Mouse (Mus musculus): Measurements from ENCODE around the gene Hebp2. TPM values are rescaled to one million over a fixed set of nuclear protein-coding genes. Genes with fewer than 3 reads are reported as not detected.
"Not testable (repeated sequence)": the region's sequence is repeated elsewhere in the genome, so short reads cannot be mapped to it uniquely, and the experiment has no call there.

Gene Hebp2
- 1 to 10 TPM; 2.8 to 3.8 TPM for total RNA-seq (2021)

- peak; percentile 60 to 64 for DNase-seq (ENCODE audit: low spot score in 2 of 2)
- intact Hi-C loops (cut with DNase I) = loop anchor here (5.0 kb wide), 1 partner anchor 296 kb away; no protein-coding TSS in a partner anchor
Observed at GRCm38 (mm10) chr10:18545813-18546235, at the start of gene Hebp2. Gene Hebp2, minus strand, starts transcription at chr10:18546076.

DNA sequence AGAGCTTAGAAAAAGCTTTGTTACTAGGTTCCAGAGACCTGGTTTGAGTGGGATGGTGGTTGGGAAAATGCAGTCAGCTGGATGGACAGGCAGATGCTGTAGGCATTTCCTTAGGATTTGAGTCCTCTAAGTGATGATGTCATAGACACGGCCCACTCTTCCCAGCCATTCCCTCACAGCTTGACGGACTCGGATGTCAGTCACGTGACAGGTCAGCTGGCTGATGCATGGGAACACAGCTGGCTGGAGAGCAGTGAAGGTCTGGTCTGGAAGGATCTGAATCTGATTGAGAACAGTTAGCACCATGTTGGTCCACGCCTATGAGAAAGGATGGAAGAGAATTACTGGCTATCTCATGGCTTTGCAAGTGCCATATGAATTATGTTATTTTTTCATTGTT, 43.6 kb upstream of the Hebp2 start:
- intact Hi-C loops (cut with DNase I) = no loop called here
- no peak for DNase-seq (ENCODE audit: low spot score in 2 of 2)

DNA sequence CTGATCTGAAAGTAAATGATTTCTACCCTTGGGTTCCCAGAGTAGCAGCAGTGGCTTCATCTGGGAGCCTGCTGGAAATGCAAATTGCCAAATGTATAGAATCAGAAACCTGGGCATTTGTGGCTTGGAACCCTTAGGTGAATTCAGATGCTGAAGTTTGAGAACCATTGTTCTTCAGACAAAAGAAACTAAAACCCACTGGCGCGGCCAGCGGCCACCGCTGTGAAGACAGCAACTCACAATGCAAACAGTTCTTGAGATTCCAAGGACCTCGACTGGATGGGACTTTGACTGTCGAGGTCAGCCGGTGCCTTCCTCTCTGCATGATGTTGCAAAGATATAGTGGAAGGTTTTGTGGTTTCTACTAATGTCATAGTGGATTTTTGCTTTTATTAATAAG, 38.3 kb upstream of the Hebp2 start:
- no peak for DNase-seq (ENCODE audit: low spot score in 2 of 2)
- intact Hi-C loops (cut with DNase I) = no loop called here

- intact Hi-C loops (cut with DNase I) = no loop called here
Observed at GRCm38 (mm10) chr10:18572581-18572980, 26.7 kb upstream of the Hebp2 start.

DNA sequence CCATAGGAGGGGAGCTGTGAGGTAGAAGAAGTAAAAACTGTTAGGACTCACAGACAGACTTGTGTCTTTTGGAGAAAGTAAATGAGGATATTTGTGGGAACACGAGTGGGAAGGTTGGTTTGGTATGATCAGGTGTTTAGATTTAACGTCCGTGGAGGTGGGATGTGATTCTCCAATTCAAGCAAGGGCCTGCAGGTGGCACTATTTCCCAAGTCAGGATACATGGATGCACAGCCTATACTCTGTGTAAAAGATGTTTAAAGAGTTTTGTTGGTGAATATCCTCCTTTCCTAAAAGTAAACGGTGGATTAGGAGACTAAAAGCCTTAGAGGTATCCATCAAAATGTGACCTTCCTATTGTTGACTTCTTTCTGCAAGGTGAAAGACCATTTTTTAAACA, 17.1 kb upstream of the Hebp2 start:
- peak; percentile 60 to 75 for DNase-seq (ENCODE audit: low spot score in 2 of 2)
- intact Hi-C loops (cut with DNase I) = loop anchor here (2.0 to 5.0 kb wide), 2 partner anchors 278 to 339 kb away; no protein-coding TSS in a partner anchor

More at GRCm38 (mm10) chr10:18572581-18572980, 26.7 kb upstream of the Hebp2 start:
- no peak for DNase-seq (ENCODE audit: low spot score in 2 of 2)

DNA sequence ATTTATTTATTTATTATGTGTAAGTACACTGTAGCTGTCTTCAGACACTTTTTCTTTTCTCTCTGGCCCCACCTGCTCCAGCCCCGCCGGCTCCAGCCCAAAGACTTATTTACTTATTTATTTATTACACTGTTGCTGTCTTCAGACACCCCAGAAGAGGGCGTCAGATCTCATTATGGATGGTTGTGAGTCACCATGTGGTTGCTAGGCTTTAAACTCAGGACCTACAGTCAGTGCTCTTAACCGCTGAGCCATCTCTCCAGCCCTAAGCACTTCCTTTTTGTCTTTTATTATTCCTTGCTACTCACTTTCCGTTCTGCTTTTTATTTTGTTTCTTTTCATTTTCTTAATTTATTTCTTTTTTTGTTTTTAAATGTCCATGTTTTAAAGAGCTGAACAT, 15.6 kb upstream of the Hebp2 start:
- DNase-seq (ENCODE audit: low spot score in 2 of 2) = no peak
- intact Hi-C loops (cut with DNase I) = loop anchor here (5.0 kb wide), 1 partner anchor 341 kb away; no protein-coding TSS in a partner anchor

GRCm38 (mm10) chr10:18559076-18559475, 13.2 kb upstream of the Hebp2 start:
- intact Hi-C loops (cut with DNase I); DNase-seq (ENCODE audit: low spot score in 2 of 2): not testable (repeated sequence)

DNA sequence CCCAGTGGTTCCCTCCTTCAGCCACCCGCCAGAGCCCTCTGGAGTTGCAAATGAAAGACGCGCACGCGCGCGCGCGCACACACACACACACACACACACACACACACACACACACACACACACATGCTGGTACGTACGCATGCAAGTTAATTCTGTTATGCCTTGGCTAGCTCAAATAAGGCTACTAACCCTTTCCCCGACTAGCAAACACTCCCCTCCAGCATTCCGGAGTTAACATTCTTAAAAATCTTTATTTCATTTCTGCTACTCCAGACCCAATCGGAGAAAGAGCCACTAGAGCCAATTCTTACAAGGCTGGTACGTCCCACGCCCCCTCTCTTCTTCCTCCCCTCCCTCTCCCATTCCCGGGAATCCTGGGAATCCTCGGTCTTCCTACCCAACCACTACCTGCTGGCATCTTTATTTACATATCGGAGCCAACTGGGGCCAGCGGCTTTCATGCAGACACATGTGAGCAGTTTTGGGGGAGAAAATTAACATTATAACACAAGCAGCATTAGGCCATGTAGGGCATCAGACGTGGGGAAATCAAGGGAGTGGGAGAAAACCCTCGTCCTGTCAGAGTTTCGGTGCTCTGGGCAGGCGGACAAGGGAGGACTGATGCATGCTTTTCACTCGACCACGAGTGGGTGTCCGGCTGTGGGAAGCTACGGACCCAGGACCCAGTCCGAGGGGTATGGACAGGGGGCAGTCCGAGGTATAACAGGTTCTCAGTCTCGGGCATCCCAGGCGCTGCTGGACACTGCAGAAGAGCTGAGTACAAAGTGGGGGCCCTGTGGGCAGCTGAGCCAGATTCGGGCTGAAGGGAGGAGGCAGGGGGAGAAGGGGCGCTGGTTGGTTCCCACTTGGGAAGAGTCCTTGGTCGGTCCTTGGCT, 3.7 kb upstream of the Hebp2 start:
- intact Hi-C loops (cut with DNase I) = loop anchor here (5.0 kb wide), 1 partner anchor 293 kb away; no protein-coding TSS in a partner anchor
- DNase-seq (ENCODE audit: low spot score in 2 of 2) = peak; percentile 23 to 45

- no peak for DNase-seq (ENCODE audit: low spot score in 2 of 2)
- intact Hi-C loops (cut with DNase I) = loop anchor here (5.0 kb wide), 1 partner anchor 295 kb away; no protein-coding TSS in a partner anchor
Observed at GRCm38 (mm10) chr10:18547381-18547780, 1.5 kb upstream of the Hebp2 start.

- intact Hi-C loops (cut with DNase I) = loop anchor here (5.0 kb wide), 1 partner anchor 297 kb away; no protein-coding TSS in a partner anchor
- DNase-seq (ENCODE audit: low spot score in 2 of 2) = no peak
Observed at GRCm38 (mm10) chr10:18545309-18545708, 567 bp downstream of the Hebp2 start.

- DNase-seq (ENCODE audit: low spot score in 2 of 2) = no peak
- intact Hi-C loops (cut with DNase I) = no loop called here
Observed at GRCm38 (mm10) chr10:18536889-18537288, 9.0 kb downstream of the Hebp2 start.

- no peak for DNase-seq (ENCODE audit: low spot score in 2 of 2)
- intact Hi-C loops (cut with DNase I) = no loop called here
Observed at GRCm38 (mm10) chr10:18532293-18532692, 13.6 kb downstream of the Hebp2 start.

- intact Hi-C loops (cut with DNase I) = no loop called here
Observed at GRCm38 (mm10) chr10:18530161-18530560, 15.7 kb downstream of the Hebp2 start.

GRCm38 (mm10) chr10:18529177-18529576, 16.7 kb downstream of the Hebp2 start:
- intact Hi-C loops (cut with DNase I) = loop anchor here (2.0 to 5.0 kb wide), 2 partner anchors 138 to 292 kb away; no protein-coding TSS in a partner anchor
- DNase-seq (ENCODE audit: low spot score in 2 of 2) = no peak

More at GRCm38 (mm10) chr10:18530161-18530560, 15.7 kb downstream of the Hebp2 start:
- no peak for DNase-seq (ENCODE audit: low spot score in 2 of 2)

DNA sequence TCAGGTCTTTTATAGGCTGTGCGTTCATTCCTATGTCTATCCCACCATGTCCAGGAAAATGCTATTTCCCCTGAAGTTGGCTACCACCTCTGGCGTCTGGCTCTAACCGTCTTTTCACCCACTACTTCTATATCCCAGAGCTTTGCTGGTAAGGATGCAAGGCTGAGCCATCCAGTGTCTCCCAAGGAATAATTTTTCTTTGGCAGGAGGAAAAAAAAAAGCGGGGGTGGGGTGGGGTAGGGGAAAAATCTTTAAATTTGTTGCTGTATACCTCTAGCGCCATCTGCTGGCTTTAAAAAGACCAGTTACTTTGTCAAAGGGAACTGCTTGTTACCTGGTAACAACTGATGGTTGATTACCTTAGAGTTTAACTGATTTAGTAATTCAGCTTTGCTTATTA, 17.4 kb downstream of the Hebp2 start:
- peak; percentile 64 to 80 for DNase-seq (ENCODE audit: low spot score in 2 of 2)
- intact Hi-C loops (cut with DNase I) = loop anchor here (1.0 to 5.0 kb wide), 3 partner anchors 75 to 291 kb away; no protein-coding TSS in a partner anchor

GRCm38 (mm10) chr10:18527766-18528165, 18.1 kb downstream of the Hebp2 start:
- intact Hi-C loops (cut with DNase I) = loop anchor here (1.0 to 5.0 kb wide), 4 partner anchors 49 to 290 kb away; no protein-coding TSS in a partner anchor

DNA sequence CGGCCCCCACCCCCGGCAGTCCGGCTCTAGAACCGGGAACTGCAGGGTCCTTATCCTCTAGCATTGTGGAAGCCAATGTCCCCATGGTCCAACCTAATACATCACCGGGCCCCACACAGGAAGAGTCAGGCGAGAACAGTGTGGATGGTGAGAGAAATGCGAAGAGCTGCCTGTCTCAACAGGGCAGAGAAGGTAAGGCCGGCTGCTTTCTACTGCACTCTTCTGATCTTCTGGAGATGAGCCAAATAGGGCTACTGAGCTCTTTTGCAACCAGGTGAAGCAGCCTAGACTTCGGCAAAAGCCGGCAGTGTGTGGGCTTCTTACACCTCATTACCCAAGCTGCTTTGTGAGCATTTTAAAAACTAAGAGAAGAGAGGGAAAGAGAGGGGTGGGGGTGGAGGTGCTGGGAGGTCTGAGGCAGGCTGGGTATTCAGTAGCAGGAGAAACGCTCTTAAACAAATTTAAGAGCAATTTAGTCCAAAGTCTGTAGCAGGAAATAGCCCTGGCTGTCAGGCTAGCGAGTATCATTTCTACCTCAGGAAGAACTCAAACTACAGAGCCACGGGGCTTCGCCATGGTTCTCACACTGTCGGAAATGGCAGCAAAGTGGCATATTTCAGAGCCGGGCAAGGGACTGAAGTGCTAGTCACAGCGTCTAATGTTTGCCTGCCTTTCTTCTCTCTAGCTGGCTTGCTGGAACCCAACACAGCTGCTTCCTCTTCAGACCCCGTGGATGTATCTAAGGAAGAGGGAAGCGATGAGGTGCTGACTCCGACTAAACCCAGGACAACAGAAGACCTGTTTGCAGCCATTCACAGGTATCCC, 18.8 kb downstream of the Hebp2 start:
- intact Hi-C loops (cut with DNase I) = loop anchor here (2.0 to 5.0 kb wide), 2 partner anchors 48 to 290 kb away; no protein-coding TSS in a partner anchor
- peak; percentile 41 to 48 for DNase-seq (ENCODE audit: low spot score in 2 of 2)

More at GRCm38 (mm10) chr10:18527766-18528165, 18.1 kb downstream of the Hebp2 start:
- DNase-seq (ENCODE audit: low spot score in 2 of 2) = peak in 1 of 2 experiments; percentile 26

- peak; percentile 65 to 82 for DNase-seq (ENCODE audit: low spot score in 2 of 2)
- intact Hi-C loops (cut with DNase I) = loop anchor here (2.0 to 5.0 kb wide), 2 partner anchors 48 to 289 kb away; no protein-coding TSS in a partner anchor
Observed at GRCm38 (mm10) chr10:18526184-18526850, 19.6 kb downstream of the Hebp2 start.

DNA sequence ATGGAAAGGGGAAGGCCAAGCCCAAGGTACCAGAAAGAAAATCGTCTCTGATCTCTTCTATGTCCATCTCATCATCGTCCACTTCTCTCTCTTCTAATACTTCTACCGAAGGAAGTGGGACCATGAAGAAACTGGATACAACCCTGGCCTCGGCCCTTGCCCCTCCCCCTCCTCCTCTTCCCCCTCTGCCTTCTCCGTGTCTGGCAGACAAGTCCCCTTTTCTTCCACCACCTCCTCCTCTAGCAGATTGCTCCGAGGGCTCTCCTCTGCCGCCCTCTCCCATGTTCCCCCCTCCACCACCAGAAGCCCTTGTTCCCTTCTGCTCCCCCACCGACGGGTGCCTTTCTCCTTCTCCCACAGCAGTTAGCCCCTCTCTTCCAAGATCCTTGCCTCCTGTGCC, 20.1 kb downstream of the Hebp2 start:
- intact Hi-C loops (cut with DNase I) = loop anchor here (2.0 to 5.0 kb wide), 2 partner anchors 47 to 288 kb away; no protein-coding TSS in a partner anchor
- DNase-seq (ENCODE audit: low spot score in 2 of 2) = no peak
